In genomic region chr9:99631781-99632180, GRCm38 (mm10) we compare ENCODE assay signal across 10 mouse cellular contexts. TPM values are rescaled to one million over a fixed set of nuclear protein-coding genes. Genes with fewer than 3 reads are reported as not detected.
DNase-seq lines count a peak whose midpoint lies in the region; ATAC-seq and TF ChIP-seq lines count a peak whose summit lies in the region.
"Had no signal": no experiment of that assay in that cellular context is flagged by ENCODE, and none has a peak within 500 bp of the region (broad histone marks: within the 10 kb centered on the region; RNA-seq: fewer than 3 reads in every experiment).

No protein-coding gene starts in this region.

- peak in 1 of 2 experiments; percentile 29 for DNase-seq in layer of hippocampus, adult 2 months (ENCODE audit: low spot score in 2 of 2)
- no peak for DNase-seq in layer of hippocampus, adult 9-10 months (ENCODE audit: low spot score)
- peak; percentile 37 for DNase-seq in embryonic facial prominence, embryonic 11.5 days (ENCODE audit: low spot score)
- peak; percentile 88 for DNase-seq in kidney, adult 2 months
- DNase-seq in midbrain, postnatal 0 days (ENCODE audit: low spot score): peak; percentile 61
- DNase-seq in thymus, postnatal 14 days: no peak
- DNase-seq in adrenal gland, postnatal 25 days: no peak

- H3K36me3 ChIP-seq in embryonic facial prominence, embryonic 11.5 days (replicated peaks; ENCODE audit: control insufficient read depth, insufficient read depth, low read depth, low read length): no peaks in the 10 kb centered on the region; the same call in 1 of the 2 replicates
- no peaks in the 10 kb centered on the region for H3K36me3 ChIP-seq in kidney, adult 2 months (ENCODE audit: control insufficient read depth, insufficient read depth, low read length)
- H3K36me3 ChIP-seq in midbrain, postnatal 0 days (ENCODE audit: insufficient read depth, low read length): peaks cover 3% of the 10 kb centered on the region; the same call in 1 of the 2 replicates

- no peaks in the 10 kb centered on the region for H3K9me3 ChIP-seq in embryonic facial prominence, embryonic 11.5 days (replicated peaks; ENCODE audit: control insufficient read depth, low read length)
- no peaks in the 10 kb centered on the region for H3K9me3 ChIP-seq in midbrain, postnatal 0 days (ENCODE audit: low read length)

- TF ChIP-seq POLR2A in kidney, adult 2 months (IDR thresholded peaks at IDR 0.05; ENCODE audit: low read depth, low read length): no peak

- no peak for TF ChIP-seq CTCF in layer of hippocampus, adult 2 months (conservative IDR thresholded peaks at IDR 0.05)
- TF ChIP-seq CTCF in kidney, adult 2 months (conservative IDR thresholded peaks at IDR 0.05; ENCODE audit: insufficient read depth, insufficient read length, low read depth, low read length): no peak
- no peak for TF ChIP-seq CTCF in midbrain, postnatal 0 days (IDR thresholded peaks at IDR 0.05)

- H3K4me1 ChIP-seq in embryonic facial prominence, embryonic 11.5 days (ENCODE audit: control insufficient read depth, insufficient read depth, low read length): no peaks in the 10 kb centered on the region
- H3K4me1 ChIP-seq in kidney, adult 2 months (ENCODE audit: control insufficient read depth, insufficient read depth, low read length): peaks cover 9% of the 10 kb centered on the region
- H3K4me1 ChIP-seq in midbrain, postnatal 0 days (ENCODE audit: insufficient read depth, low read length): peaks cover 8% of the 10 kb centered on the region

- H3K9ac ChIP-seq in embryonic facial prominence, embryonic 11.5 days (replicated peaks; ENCODE audit: low read length): no peak overlapping the region; the same call in 1 of the 2 replicates
- no peak overlapping the region for H3K9ac ChIP-seq in midbrain, postnatal 0 days (replicated peaks; ENCODE audit: low read length, poor library complexity, severe bottlenecking)

- peak overlapping the region; percentile 44 for H3K4me3 ChIP-seq in layer of hippocampus, adult 2 months
- H3K4me3 ChIP-seq in embryonic facial prominence, embryonic 11.5 days (ENCODE audit: low read depth, low read length): no peak overlapping the region
- H3K4me3 ChIP-seq in kidney, adult 2 months (ENCODE audit: insufficient read depth, low read depth, low read length): peak overlapping the region; percentile 22; the same call in 1 of the 2 replicates
- no peak overlapping the region for H3K4me3 ChIP-seq in midbrain, postnatal 0 days (ENCODE audit: low read depth, low read length)

- no peaks in the 10 kb centered on the region for H3K27me3 ChIP-seq in embryonic facial prominence, embryonic 11.5 days (ENCODE audit: control insufficient read depth, insufficient read depth, low read length)
- H3K27me3 ChIP-seq in kidney, adult 2 months (replicated peaks; ENCODE audit: control insufficient read depth, insufficient read depth, low read length): no peaks in the 10 kb centered on the region
- no peaks in the 10 kb centered on the region for H3K27me3 ChIP-seq in midbrain, postnatal 0 days (ENCODE audit: insufficient read depth, low read length)

- peak overlapping the region; percentile 99 for H3K27ac ChIP-seq in layer of hippocampus, adult 2 months
- no peak overlapping the region for H3K27ac ChIP-seq in embryonic facial prominence, embryonic 11.5 days (replicated peaks; ENCODE audit: low read depth, low read length)
- peak overlapping the region; percentile 14 for H3K27ac ChIP-seq in kidney, adult 2 months (ENCODE audit: insufficient read depth, low read depth, low read length)
- H3K27ac ChIP-seq in midbrain, postnatal 0 days (ENCODE audit: low read depth, low read length): 0 out of 2 replicates have a peak overlapping the region, but pooled peaks have one; percentile 6

- no peak for ATAC-seq in embryonic facial prominence, embryonic 11.5 days (replicated peaks; ENCODE audit: insufficient number of reproducible peaks, low FRiP score, low TSS enrichment, low read depth)
- ATAC-seq in midbrain, postnatal 0 days (ENCODE audit: low FRiP score): no peak
- no peak for ATAC-seq in cerebellum, adult (ENCODE audit: insufficient number of reproducible peaks, low FRiP score, low TSS enrichment)

- WGBS in embryonic facial prominence, embryonic 11.5 days: 29% methylated on average over 2 of the region's 2 CpGs
- WGBS in kidney, adult 2 months: 24% methylated on average over 2 of the region's 2 CpGs
- WGBS in midbrain, postnatal 0 days: 26% methylated on average over 2 of the region's 2 CpGs

- 0 out of 2 replicates have a peak overlapping the region, but pooled peaks have one; percentile 19 for H3K4me2 ChIP-seq in embryonic facial prominence, embryonic 11.5 days (ENCODE audit: low read depth, low read length)
- peak overlapping the region; percentile 28; the same call in 1 of the 2 replicates for H3K4me2 ChIP-seq in midbrain, postnatal 0 days (ENCODE audit: low read depth, low read length, poor library complexity, severe bottlenecking)

RNA-seq across cellular contexts. Expression of gene Dzip1l, which starts 2.5 kb away (rescaled TPM):
- total RNA-seq in layer of hippocampus, adult 2 months (2021): 10 to 100 TPM; 24.1 to 24.4 TPM
- 12.0 and 14.8 TPM in 2 replicates for polyA plus RNA-seq in embryonic facial prominence, embryonic 11.5 days (2014; fragmentation: Nextera tagmentation; extraction: Ambion mirVana)
- 6.8 and 7.2 TPM in 2 replicates for polyA plus RNA-seq in kidney, adult 2 months (2012; rRNA removed)
- total RNA-seq in midbrain, postnatal 0 days (2014; rRNA removed): 19.9 and 22.5 TPM in 2 replicates
- polyA plus RNA-seq in midbrain, postnatal 0 days (2015; fragmentation: Nextera tagmentation; extraction: Ambion mirVana): 7.1 and 8.1 TPM in 2 replicates
- 6.6 and 6.8 TPM in 2 replicates for total RNA-seq in adrenal gland, postnatal 25 days (2021)

RNA-seq across cellular contexts. Expression of gene A4gnt, which starts 19.5 kb away (rescaled TPM):
- under 1 TPM in 1 of 2 experiments, not detected in 1; 0.12 TPM for total RNA-seq in layer of hippocampus, adult 2 months (2021)
- polyA plus RNA-seq in embryonic facial prominence, embryonic 11.5 days (2014; fragmentation: Nextera tagmentation; extraction: Ambion mirVana): not detected in 2 replicates
- polyA plus RNA-seq in kidney, adult 2 months (2012; rRNA removed): 7.9 TPM in 2 replicates
- total RNA-seq in midbrain, postnatal 0 days (2014; rRNA removed): not detected in 2 replicates
- polyA plus RNA-seq in midbrain, postnatal 0 days (2015; fragmentation: Nextera tagmentation; extraction: Ambion mirVana): not detected in 2 replicates
- total RNA-seq in adrenal gland, postnatal 25 days (2021): not detected in 2 replicates
- total RNA-seq: ES-E14 had no signal
- polyA plus RNA-seq: liver, embryonic 16.5 days had no signal

RNA-seq across cellular contexts. Expression of gene Dbr1, which starts 56.2 kb away (rescaled TPM):
- 10 to 100 TPM; 12.5 to 16.1 TPM for total RNA-seq in layer of hippocampus, adult 2 months (2021)
- polyA plus RNA-seq in embryonic facial prominence, embryonic 11.5 days (2014; fragmentation: Nextera tagmentation; extraction: Ambion mirVana): 32.7 and 34.8 TPM in 2 replicates
- 6.5 and 6.7 TPM in 2 replicates for polyA plus RNA-seq in kidney, adult 2 months (2012; rRNA removed)
- total RNA-seq in midbrain, postnatal 0 days (2014; rRNA removed): 15.7 and 25.0 TPM in 2 replicates
- polyA plus RNA-seq in midbrain, postnatal 0 days (2015; fragmentation: Nextera tagmentation; extraction: Ambion mirVana): 24.9 and 26.2 TPM in 2 replicates
- total RNA-seq in adrenal gland, postnatal 25 days (2021): 15.1 and 16.4 TPM in 2 replicates

Comparison
In these comparisons a context has a peak if more than half of its experiments do, and no peak if none do; other contexts are left out.
1. DNase-seq: peak in embryonic facial prominence, embryonic 11.5 days (single experiment), kidney, adult 2 months (single experiment) and midbrain, postnatal 0 days (single experiment); none in layer of hippocampus, adult 9-10 months (single experiment), thymus, postnatal 14 days (single experiment) and adrenal gland, postnatal 25 days (single experiment).
2. H3K4me3 ChIP-seq: peak in layer of hippocampus, adult 2 months (single experiment) and kidney, adult 2 months (single experiment); none in embryonic facial prominence, embryonic 11.5 days (single experiment) and midbrain, postnatal 0 days (single experiment).